Mouse (Mus musculus): ENCODE measurements around the gene Aff1.

Aff1 gene
- long read RNA-seq, experiment 1, partial matches to known transcripts: 0 of 11 reads
- long read RNA-seq, experiment 1, other reads (novel, unspliced or antisense): 11 of 11 reads
- long read RNA-seq, experiment 2, partial matches to known transcripts: 0 of 7 reads
- long read RNA-seq, experiment 2, other reads (novel, unspliced or antisense): 7 of 7 reads

- intact Hi-C loops (cut with DNase I): loop anchor here (10.0 kb wide), 1 partner anchor 63 kb away; no protein-coding TSS in a partner anchor
Measured at GRCm38 (mm10) chr5:103691624-103692530, at the start of gene Aff1. Aff1 (plus strand) TSS chr5:103692374.

GRCm38 (mm10) chr5:103644167-103644566 lies 48.0 kb upstream of the Aff1 start:
- intact Hi-C loops (cut with DNase I): no loop called here

GRCm38 (mm10) chr5:103647320-103647719 lies 44.9 kb upstream of the Aff1 start:
- intact Hi-C loops (cut with DNase I): no loop called here

- intact Hi-C loops (cut with DNase I): loop anchor here (10.0 kb wide), 1 partner anchor 199 kb away; no protein-coding TSS in a partner anchor
Measured at GRCm38 (mm10) chr5:103654225-103654624, 37.9 kb upstream of the Aff1 start.

GRCm38 (mm10) chr5:103654780-103655179 lies 37.4 kb upstream of the Aff1 start:
- intact Hi-C loops (cut with DNase I): loop anchor here (5.0 to 10.0 kb wide), 4 partner anchors 62 to 312 kb away; no protein-coding TSS in a partner anchor

GRCm38 (mm10) chr5:103655346-103656118 lies 36.6 kb upstream of the Aff1 start, which contains the start of gene 1700016H13Rik:
1700016H13Rik (minus strand) TSS chr5:103656010.
- intact Hi-C loops (cut with DNase I): loop anchor here (5.0 to 10.0 kb wide), 4 partner anchors 63 to 313 kb away; no protein-coding TSS in a partner anchor

GRCm38 (mm10) chr5:103658921-103659320 lies 33.3 kb upstream of the Aff1 start:
- intact Hi-C loops (cut with DNase I): loop anchor here (5.0 to 10.0 kb wide), 4 partner anchors 67 to 317 kb away; no protein-coding TSS in a partner anchor

- intact Hi-C loops (cut with DNase I): loop anchor here (5.0 to 10.0 kb wide), 4 partner anchors 67 to 317 kb away; no protein-coding TSS in a partner anchor
Measured at GRCm38 (mm10) chr5:103659571-103659970, 32.6 kb upstream of the Aff1 start.

- intact Hi-C loops (cut with DNase I): no loop called here
Measured at GRCm38 (mm10) chr5:103664932-103665331, 27.2 kb upstream of the Aff1 start.

GRCm38 (mm10) chr5:103665876-103666275 lies 26.3 kb upstream of the Aff1 start:
- intact Hi-C loops (cut with DNase I): no loop called here

- intact Hi-C loops (cut with DNase I): loop anchor here (10.0 kb wide), 1 partner anchor 253 kb away; no protein-coding TSS in a partner anchor
Measured at GRCm38 (mm10) chr5:103671858-103672257, 20.3 kb upstream of the Aff1 start.

- intact Hi-C loops (cut with DNase I): loop anchor here (10.0 kb wide), 1 partner anchor 251 kb away; no protein-coding TSS in a partner anchor
Measured at GRCm38 (mm10) chr5:103673611-103674010, 18.6 kb upstream of the Aff1 start.

- intact Hi-C loops (cut with DNase I): loop anchor here (10.0 kb wide), 1 partner anchor 250 kb away; no protein-coding TSS in a partner anchor
Measured at GRCm38 (mm10) chr5:103674482-103674881, 17.7 kb upstream of the Aff1 start.

GRCm38 (mm10) chr5:103676289-103676881 lies 15.8 kb upstream of the Aff1 start:
- intact Hi-C loops (cut with DNase I): loop anchor here (10.0 kb wide), 1 partner anchor 248 kb away; no protein-coding TSS in a partner anchor

- intact Hi-C loops (cut with DNase I): loop anchor here (10.0 kb wide), 1 partner anchor 247 kb away; no protein-coding TSS in a partner anchor
Measured at GRCm38 (mm10) chr5:103677894-103678293, 14.3 kb upstream of the Aff1 start.

GRCm38 (mm10) chr5:103678974-103679373 lies 13.2 kb upstream of the Aff1 start:
- intact Hi-C loops (cut with DNase I): loop anchor here (10.0 kb wide), 1 partner anchor 246 kb away; no protein-coding TSS in a partner anchor

GRCm38 (mm10) chr5:103680381-103680780 lies 11.8 kb upstream of the Aff1 start:
- intact Hi-C loops (cut with DNase I): loop anchor here (5.0 kb wide), 2 partner anchors 37 to 137 kb away; no protein-coding TSS in a partner anchor

- intact Hi-C loops (cut with DNase I): loop anchor here (5.0 kb wide), 2 partner anchors 35 to 135 kb away; no protein-coding TSS in a partner anchor
Measured at GRCm38 (mm10) chr5:103681824-103682223, 10.3 kb upstream of the Aff1 start.

- intact Hi-C loops (cut with DNase I): loop anchor here (10.0 kb wide), 1 partner anchor 65 kb away; no protein-coding TSS in a partner anchor
Measured at GRCm38 (mm10) chr5:103689645-103690044, 2.5 kb upstream of the Aff1 start.

- intact Hi-C loops (cut with DNase I): loop anchor here (10.0 kb wide), 1 partner anchor 65 kb away; no protein-coding TSS in a partner anchor
Measured at GRCm38 (mm10) chr5:103690190-103690589, 2.0 kb upstream of the Aff1 start.
